9 mouse cellular contexts compared by ENCODE assay signal in the genomic region with DNA sequence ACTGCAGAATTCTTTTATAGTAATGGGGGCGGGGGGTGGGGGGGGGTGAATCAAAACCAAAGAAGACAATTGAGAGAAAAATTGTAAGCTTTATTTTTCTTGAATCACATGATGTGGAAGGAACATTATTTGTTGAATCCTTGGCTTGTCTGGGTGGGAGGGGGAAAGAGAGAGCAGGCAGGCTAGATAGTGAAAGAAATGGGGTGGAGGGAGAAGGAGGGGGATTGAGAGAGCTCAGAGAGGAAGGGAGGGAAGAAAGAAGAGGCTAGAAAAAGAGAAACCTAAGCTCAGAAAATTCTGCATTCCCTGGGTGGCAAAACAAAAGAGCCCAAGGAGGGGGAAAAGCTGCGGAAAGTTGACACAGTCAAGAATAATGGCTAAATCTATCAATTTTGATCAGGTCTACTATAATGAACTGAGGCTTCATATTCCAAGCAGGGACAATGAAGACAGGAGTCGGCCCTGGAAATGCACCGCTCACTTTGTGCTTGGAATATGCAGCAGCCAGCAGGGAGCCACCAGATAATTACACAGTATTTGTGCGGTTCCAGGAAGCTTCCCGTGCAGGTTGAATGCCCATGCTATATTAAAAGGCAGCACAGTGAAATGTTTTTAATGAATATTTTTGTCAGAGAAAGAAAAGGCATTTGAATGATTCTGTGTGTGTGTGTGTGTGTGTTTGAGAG.
A peak's percentile ranks its signal among the peaks of the same experiment; 100 is the strongest.
DNase-seq lines count a peak whose midpoint lies in the region; ATAC-seq lines count a peak whose summit lies in the region.
"Had no signal": no experiment of that assay in that cellular context is flagged by ENCODE, and none has a peak within 500 bp of the region (broad histone marks: within the 10 kb centered on the region; RNA-seq: fewer than 3 reads in every experiment).

No protein-coding gene starts in this region.

- peak overlapping the region; percentile 15; the same call in 1 of the 2 replicates for H3K4me3 ChIP-seq in midbrain, embryonic 14.5 days (replicated peaks; ENCODE audit: low read depth, low read length)

- no peaks in the 10 kb centered on the region for H3K36me3 ChIP-seq in midbrain, embryonic 14.5 days (ENCODE audit: control insufficient read depth, insufficient read depth, low read length)

- 10% methylated on average over 6 of the region's 6 CpGs for WGBS in midbrain, embryonic 14.5 days

- peak; percentile 14 for DNase-seq in R1 (ENCODE audit: low read depth, low spot score)
- DNase-seq in embryo, embryonic 11 days: peak; percentile 45
- peak; percentile 34 for DNase-seq in forelimb bud, embryonic 11.5 days (ENCODE audit: low read depth, low spot score)
- peak; percentile 79 for DNase-seq in midbrain, embryonic 14.5 days
- no peak for DNase-seq in thymus, postnatal 25 days
- DNase-seq in adrenal gland, postnatal 25 days: no peak
- DNase-seq in left cerebral cortex, adult 8-10 months (ENCODE audit: low spot score in 2 of 2): no peak
- DNase-seq in adrenal gland, adult 8-10 months: no peak
- DNase-seq: gastrocnemius, postnatal 14 days had no signal

- ATAC-seq in midbrain, embryonic 14.5 days (ENCODE audit: low FRiP score, low TSS enrichment): peak; percentile 78

- H3K9me3 ChIP-seq in midbrain, embryonic 14.5 days (ENCODE audit: control insufficient read depth, low read length): no peaks in the 10 kb centered on the region

- H3K4me2 ChIP-seq in midbrain, embryonic 14.5 days (ENCODE audit: low read length): peak overlapping the region; percentile 48

- peak overlapping the region; percentile 92 for H3K27ac ChIP-seq in midbrain, embryonic 14.5 days (replicated peaks; ENCODE audit: low read depth, low read length)

- H3K27me3 ChIP-seq in midbrain, embryonic 14.5 days (ENCODE audit: control insufficient read depth, insufficient read depth, low read length): no peaks in the 10 kb centered on the region

- H3K9ac ChIP-seq in midbrain, embryonic 14.5 days (replicated peaks; ENCODE audit: low read length): peak overlapping the region; percentile 47

- peaks cover 33% of the 10 kb centered on the region for H3K4me1 ChIP-seq in midbrain, embryonic 14.5 days (ENCODE audit: control insufficient read depth, insufficient read depth, low read length)

Comparison
In these comparisons a context has a peak if more than half of its experiments do, and no peak if none do; other contexts are left out.
1. DNase-seq: peak in R1 (single experiment), embryo, embryonic 11 days (single experiment), forelimb bud, embryonic 11.5 days (single experiment) and midbrain, embryonic 14.5 days (single experiment); none in thymus, postnatal 25 days (single experiment), adrenal gland, postnatal 25 days (single experiment), left cerebral cortex, adult 8-10 months (0 of 2) and adrenal gland, adult 8-10 months (single experiment).